Mouse (Mus musculus): ENCODE results near the gene Fgfr2.

Fgfr2 gene

GRCm38 (mm10) chr7:130692392-130692942 is 2430.7 kb downstream of the Fgfr2 start:
- no peak for TF ChIP-seq GATA4 (IDR thresholded peaks at IDR 0.05; ENCODE audit: insufficient replicate concordance, low read length)

- TF ChIP-seq GATA4 (IDR thresholded peaks at IDR 0.05; ENCODE audit: insufficient replicate concordance, low read length) = no peak
These were observed 2431.2 kb downstream of the Fgfr2 start for GRCm38 (mm10) chr7:130691931-130692330.

DNA sequence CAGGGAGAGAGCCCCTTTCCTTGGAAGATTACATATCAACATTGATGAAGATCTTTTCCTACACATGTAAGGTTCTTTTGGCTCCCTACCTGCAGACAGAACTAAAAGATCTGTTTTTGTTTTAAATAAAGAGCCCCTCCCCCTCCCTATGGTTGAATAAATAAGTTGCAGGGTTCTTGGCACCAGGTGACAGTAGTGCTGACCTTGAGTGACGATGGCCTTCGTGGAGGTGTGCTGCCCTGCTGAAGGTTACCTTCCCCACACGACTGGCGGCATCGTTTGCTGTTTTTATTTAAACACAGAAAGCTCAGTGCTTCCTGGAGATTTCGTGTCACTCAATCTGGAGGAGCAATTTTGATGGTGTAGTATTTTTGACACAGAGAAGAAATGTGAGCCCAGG is 2432.3 kb downstream of the Fgfr2 start:
- no peak for TF ChIP-seq GATA4 (IDR thresholded peaks at IDR 0.05; ENCODE audit: insufficient replicate concordance, low read length)

- TF ChIP-seq GATA4 (IDR thresholded peaks at IDR 0.05; ENCODE audit: insufficient replicate concordance, low read length) = no peak
These were observed 2434.5 kb downstream of the Fgfr2 start for GRCm38 (mm10) chr7:130688601-130689000.

- no peak for TF ChIP-seq GATA4 (IDR thresholded peaks at IDR 0.05; ENCODE audit: insufficient replicate concordance, low read length)
These were observed 2441.4 kb downstream of the Fgfr2 start for GRCm38 (mm10) chr7:130681798-130682197.

- no peak for TF ChIP-seq GATA4 (IDR thresholded peaks at IDR 0.05; ENCODE audit: insufficient replicate concordance, low read length)
These were observed 2444.7 kb downstream of the Fgfr2 start for GRCm38 (mm10) chr7:130678414-130678813.

DNA sequence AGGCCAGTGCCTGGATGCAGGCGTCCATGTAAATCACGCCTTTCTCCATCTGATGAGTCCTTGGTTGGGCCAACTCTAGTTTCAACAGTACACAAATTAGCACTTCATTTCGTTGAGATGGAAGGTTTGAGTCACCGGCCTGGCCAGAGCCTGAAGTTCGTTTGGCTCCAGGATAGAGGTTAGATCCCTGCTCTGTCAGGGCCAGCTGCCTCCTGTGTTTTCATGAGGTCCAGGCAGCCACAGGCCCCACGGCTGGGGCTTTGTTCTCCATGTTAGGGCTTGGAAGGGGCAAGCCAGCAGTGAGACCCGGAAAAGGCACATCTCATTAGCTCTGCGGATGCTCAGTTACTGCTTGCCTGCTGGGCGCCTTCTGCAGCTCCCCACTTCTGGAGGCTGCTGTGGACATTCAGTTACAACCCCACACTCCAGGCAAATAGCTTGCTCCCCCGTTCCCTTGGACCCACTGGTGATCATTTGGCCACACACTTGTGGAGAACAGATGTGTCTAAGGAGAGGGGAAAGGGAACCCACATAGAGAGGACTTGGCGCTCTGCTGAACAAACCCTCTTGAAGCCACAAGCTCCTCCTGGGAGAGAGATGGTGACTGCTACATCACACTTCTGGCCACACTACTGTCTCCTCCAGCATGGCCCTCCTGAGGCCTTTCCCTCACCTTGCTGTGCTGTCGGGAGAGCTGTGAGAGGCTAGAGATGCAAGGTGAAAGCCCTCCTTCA is 2445.4 kb downstream of the Fgfr2 start:
- TF ChIP-seq GATA4 (IDR thresholded peaks at IDR 0.05; ENCODE audit: insufficient replicate concordance, low read length) = no peak

- no peak for TF ChIP-seq GATA4 (IDR thresholded peaks at IDR 0.05; ENCODE audit: insufficient replicate concordance, low read length)
These were observed 2446.1 kb downstream of the Fgfr2 start for GRCm38 (mm10) chr7:130676885-130677540.

DNA sequence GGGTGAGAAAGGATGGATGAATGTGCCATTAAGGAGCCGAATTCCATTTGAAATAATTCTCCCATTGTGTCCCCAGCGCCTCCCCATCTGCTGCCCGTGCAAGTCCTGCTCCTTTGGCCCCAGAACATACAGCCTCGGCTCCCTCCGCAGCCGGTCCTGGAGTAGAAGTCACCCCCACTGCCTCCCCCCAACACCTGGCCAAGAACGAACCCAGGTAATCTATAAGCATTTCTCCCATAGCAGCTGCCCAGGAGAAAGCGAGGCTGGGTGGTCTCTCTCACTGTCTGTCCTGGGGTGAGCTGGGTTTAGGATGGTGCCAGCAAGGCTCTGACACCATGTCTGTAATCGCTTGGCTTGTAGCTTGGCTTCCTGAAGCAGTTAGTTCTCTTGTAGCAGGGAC is 2448.6 kb downstream of the Fgfr2 start:
- no peak for TF ChIP-seq GATA4 (IDR thresholded peaks at IDR 0.05; ENCODE audit: insufficient replicate concordance, low read length)

DNA sequence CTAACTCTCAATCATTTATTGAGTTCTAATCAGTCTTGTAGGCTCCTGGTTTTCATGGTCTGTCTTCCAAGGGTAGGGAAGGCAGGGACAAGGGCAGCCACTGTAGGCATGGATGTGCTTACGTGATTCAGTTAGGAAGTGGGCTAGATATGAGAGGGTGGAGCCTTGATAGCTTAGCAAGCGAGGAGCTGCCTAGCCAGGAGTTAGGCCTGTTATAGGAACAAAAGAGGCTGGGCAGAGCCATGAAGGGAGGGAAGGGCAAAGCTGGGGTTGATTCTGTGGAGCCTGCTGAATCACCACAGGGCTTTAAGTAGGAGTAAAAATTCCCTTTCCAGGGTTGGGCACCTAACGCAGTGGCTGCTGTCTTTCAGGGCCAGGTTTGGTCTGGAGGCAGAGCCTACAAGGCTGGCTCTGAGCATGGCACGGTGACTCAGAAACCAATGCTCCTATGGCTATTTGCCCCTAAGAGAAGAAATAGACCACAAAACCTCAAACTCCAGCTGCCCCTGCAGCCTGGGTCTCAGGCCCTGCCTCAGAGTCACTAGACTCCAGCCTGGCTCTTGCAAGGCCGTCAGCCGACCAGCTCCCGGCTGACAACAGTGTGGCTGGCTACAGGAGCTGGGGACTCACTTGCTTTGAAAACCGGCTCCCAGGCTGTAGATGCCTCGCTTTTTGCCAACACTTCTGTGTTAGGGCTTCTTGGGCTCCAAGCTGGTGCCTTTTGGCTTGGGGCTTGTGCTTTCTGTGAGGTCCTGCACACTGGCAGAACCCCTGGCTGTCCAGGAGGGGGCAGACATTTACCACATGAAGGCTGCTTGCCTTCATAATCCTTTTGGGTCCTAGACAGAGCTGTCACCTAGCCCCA is 2449.7 kb downstream of the Fgfr2 start:
- no peak for TF ChIP-seq GATA4 (IDR thresholded peaks at IDR 0.05; ENCODE audit: insufficient replicate concordance, low read length)

DNA sequence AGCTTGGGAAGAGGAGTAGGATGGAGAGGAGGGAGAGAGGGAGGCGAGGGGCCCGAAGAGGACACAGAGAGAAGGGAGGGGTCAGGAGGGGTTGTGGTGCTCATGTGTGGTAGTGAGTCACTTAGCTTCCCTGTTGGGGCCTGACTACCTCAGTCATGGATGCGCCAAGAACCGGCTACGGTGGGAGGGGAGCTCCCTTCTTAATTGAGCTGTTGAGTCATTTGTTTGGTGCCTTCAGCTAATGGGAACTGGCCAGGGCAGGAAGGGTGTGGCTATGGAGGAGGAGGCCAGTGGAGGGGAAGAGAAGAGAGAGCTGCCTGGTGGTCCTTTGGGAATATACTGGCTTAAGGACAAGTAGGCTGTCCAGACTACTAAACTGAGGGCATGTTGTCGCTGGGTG is 2451.8 kb downstream of the Fgfr2 start:
- TF ChIP-seq GATA4 (IDR thresholded peaks at IDR 0.05; ENCODE audit: insufficient replicate concordance, low read length) = no peak

DNA sequence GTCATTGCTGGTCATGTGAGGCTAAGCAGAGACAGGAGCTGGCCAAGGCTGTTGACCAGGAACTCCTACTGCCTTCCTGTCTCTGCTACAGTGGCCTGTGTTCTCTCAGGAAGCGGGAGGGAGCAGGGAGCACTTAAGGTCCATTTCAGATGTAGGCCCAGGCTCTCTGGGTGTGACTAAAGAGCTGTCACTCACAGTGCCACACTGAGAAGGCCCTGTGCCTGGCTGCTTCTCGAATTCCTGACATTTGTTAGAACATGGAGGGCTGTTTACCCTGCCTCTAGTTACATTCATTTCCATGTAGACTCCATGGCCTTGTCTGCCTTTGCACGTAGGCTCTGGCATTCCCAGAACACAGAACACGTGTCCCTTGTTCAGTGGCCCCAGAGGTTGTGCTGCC is 2452.8 kb downstream of the Fgfr2 start:
- no peak for TF ChIP-seq GATA4 (IDR thresholded peaks at IDR 0.05; ENCODE audit: insufficient replicate concordance, low read length)

DNA sequence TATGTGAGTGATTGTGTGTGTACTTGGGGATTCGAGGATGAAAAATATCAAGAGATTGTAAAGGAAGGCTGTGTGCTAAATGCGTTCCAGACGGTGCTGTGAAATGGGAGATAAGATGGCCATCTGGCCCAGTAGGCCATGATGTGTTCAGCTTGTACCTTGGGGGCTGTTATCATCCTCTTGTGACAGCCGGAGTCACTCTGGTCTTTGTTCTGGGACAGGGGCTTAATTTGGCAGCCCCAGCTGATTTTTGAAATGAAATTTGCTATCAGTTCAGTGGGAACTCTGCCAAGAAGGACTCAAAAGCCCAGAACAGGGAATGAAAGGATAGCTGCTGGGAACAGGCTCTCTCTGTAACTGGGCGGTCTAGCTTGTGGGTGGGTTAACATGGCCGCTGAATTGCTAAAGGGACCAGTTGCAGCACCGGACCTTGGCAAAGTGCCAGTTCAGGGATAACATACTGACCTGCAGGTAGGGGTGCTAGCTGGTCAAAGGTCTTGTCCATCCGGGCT is 2453.7 kb downstream of the Fgfr2 start:
- TF ChIP-seq GATA4 (IDR thresholded peaks at IDR 0.05; ENCODE audit: insufficient replicate concordance, low read length) = peak; percentile 24; the same call in 1 of the 2 replicates

GRCm38 (mm10) chr7:130668729-130669281 is 2454.3 kb downstream of the Fgfr2 start:
- TF ChIP-seq GATA4 (IDR thresholded peaks at IDR 0.05; ENCODE audit: insufficient replicate concordance, low read length) = no peak

DNA sequence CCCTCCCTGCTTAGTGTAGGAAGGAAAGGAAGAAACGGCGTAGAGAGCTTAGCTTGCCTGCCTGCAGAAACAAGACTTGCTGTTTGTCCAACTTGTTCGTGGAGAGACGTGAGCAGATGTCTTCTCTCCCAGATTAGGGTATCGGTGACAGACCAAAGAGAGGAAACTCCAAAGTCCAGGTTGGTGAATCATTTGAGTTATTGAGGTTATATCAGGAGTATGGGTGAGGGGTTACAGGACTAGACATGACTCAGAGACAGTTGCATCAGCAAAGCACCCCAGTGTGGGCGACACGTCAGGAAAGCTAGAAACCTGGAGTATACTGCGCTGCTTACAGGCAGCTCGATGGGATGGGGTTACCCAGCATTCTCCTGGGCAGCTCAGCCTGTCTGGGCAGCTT is 2457.8 kb downstream of the Fgfr2 start:
- no peak for TF ChIP-seq GATA4 (IDR thresholded peaks at IDR 0.05; ENCODE audit: insufficient replicate concordance, low read length)
